In the genomic region with DNA sequence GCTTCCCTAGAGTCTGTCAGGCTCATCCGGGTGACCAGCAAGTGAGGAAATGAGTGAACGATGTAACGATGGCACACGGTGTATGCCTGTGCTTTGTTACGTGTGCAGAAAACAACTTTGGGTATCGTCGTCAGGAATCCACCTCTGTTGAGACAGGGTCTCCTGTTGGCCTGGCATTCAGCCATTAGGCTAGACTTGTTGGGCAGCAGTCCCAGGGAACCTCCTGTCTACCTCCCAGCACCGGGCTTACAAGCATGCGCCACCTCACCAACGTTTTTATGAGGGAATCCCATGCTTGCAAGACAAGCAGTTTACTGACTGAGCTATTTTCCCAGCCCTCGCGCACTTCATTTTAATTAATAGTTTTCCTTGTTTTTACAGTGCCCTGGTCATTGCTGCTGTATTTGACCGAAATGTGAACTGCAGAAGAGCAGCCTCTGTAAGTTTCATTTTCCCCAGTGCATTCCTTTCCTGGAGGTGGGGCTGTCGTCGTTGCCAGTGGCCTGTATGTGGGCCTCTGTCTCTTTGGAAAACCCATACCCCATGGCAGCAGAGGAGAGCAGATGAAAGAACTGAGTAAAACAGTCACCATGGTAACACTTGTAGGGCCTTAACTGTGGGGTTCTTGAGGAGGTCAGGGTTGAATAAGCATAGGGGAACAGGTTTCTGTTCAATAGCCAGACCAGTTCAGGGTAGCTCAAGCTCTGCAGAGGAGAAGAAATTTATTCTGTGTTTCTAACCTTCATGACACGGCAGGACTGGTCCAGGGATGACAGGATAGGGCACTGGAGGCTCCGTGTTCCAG, we compare ENCODE assay signal across 9 mouse cellular contexts. TPM values are rescaled to one million over a fixed set of nuclear protein-coding genes. Genes with fewer than 3 reads are reported as not detected.
A peak's percentile ranks its signal among the peaks of the same experiment; 100 is the strongest.
DNase-seq lines count a peak whose midpoint lies in the region; ATAC-seq and TF ChIP-seq lines count a peak whose summit lies in the region.
"Had no signal": no experiment of that assay in that cellular context is flagged by ENCODE, and none has a peak within 500 bp of the region (broad histone marks: within the 10 kb centered on the region; RNA-seq: fewer than 3 reads in every experiment).

No protein-coding gene starts in this region.

- no peaks in the 10 kb centered on the region for H3K36me3 ChIP-seq in lung, embryonic 14.5 days (ENCODE audit: insufficient read depth)
- no peaks in the 10 kb centered on the region for H3K36me3 ChIP-seq in limb, embryonic 13.5 days
- no peaks in the 10 kb centered on the region for H3K36me3 ChIP-seq in small intestine, adult 2 months (ENCODE audit: control insufficient read depth, insufficient read depth, low read length)

- H3K27me3 ChIP-seq in lung, embryonic 14.5 days (ENCODE audit: insufficient read depth, low read length), result no peaks in the 10 kb centered on the region
- H3K27me3 ChIP-seq in limb, embryonic 13.5 days, result no peaks in the 10 kb centered on the region
- no peaks in the 10 kb centered on the region for H3K27me3 ChIP-seq in small intestine, adult 2 months (ENCODE audit: control insufficient read depth, insufficient read depth, low read length)

- intact Hi-C loops in left cerebral cortex, adult 2 months (cut with DNase I), result no loop called here

- ATAC-seq in lung, embryonic 14.5 days (ENCODE audit: insufficient read depth), result peak; percentile 38; the same call in 1 of the 2 replicates
- 0 out of 2 replicates have a peak, but pooled peaks have one; percentile 8 for ATAC-seq in erythroid progenitor cell, adult 5-6 weeks (replicated peaks; ENCODE audit: low FRiP score, poor library complexity, severe bottlenecking)
- peak; percentile 68 for ATAC-seq in limb, embryonic 13.5 days (ENCODE audit: low FRiP score, low read depth)

- H3K4me1 ChIP-seq in lung, embryonic 14.5 days (ENCODE audit: insufficient read depth), result peaks cover 16% of the 10 kb centered on the region; the same call in 1 of the 2 replicates
- H3K4me1 ChIP-seq in limb, embryonic 13.5 days, result peaks cover 54% of the 10 kb centered on the region
- H3K4me1 ChIP-seq in small intestine, adult 2 months (ENCODE audit: control insufficient read depth, insufficient read depth, insufficient read length, low read length), result peaks cover 49% of the 10 kb centered on the region

- H3K9me3 ChIP-seq in lung, embryonic 14.5 days (ENCODE audit: low read depth, low read length), result no peaks in the 10 kb centered on the region
- H3K9me3 ChIP-seq in limb, embryonic 13.5 days, result no peaks in the 10 kb centered on the region

- 53% methylated on average over 17 of the region's 17 CpGs for WGBS in lung, embryonic 14.5 days
- 43% methylated on average over 17 of the region's 17 CpGs for WGBS in limb, embryonic 13.5 days
- 27% methylated on average over 17 of the region's 17 CpGs for WGBS in small intestine, adult 2 months

- TF ChIP-seq CTCF in lung, embryonic 14.5 days (IDR thresholded peaks at IDR 0.05; ENCODE audit: low read depth), result no peak
- no peak for TF ChIP-seq CTCF in small intestine, adult 2 months (IDR thresholded peaks at IDR 0.05; ENCODE audit: extremely low read depth, insufficient read length, insufficient replicate concordance, low read depth, low read length)
- no peak for TF ChIP-seq CTCF in left cerebral cortex, adult 2 months (IDR thresholded peaks at IDR 0.05)

- no peak overlapping the region for H3K9ac ChIP-seq in lung, embryonic 14.5 days
- H3K9ac ChIP-seq in limb, embryonic 13.5 days, result no peak overlapping the region

- H3K27ac ChIP-seq in lung, embryonic 14.5 days (ENCODE audit: low read depth), result peak overlapping the region; percentile 75
- peak overlapping the region; percentile 77 for H3K27ac ChIP-seq in limb, embryonic 13.5 days
- peak overlapping the region; percentile 85 for H3K27ac ChIP-seq in small intestine, adult 2 months (ENCODE audit: insufficient read depth, low read depth, low read length)
- no peak overlapping the region for H3K27ac ChIP-seq in left cerebral cortex, adult 2 months

- H3K4me3 ChIP-seq in lung, embryonic 14.5 days (ENCODE audit: low read depth, low read length), result no peak overlapping the region
- no peak overlapping the region for H3K4me3 ChIP-seq in limb, embryonic 13.5 days
- 0 out of 2 replicates have a peak overlapping the region, but pooled peaks have one; percentile 2 for H3K4me3 ChIP-seq in small intestine, adult 2 months (ENCODE audit: low read depth, low read length)
- no peak overlapping the region for H3K4me3 ChIP-seq in left cerebral cortex, adult 2 months
- H3K4me3 ChIP-seq: myocyte had no signal

- H3K4me2 ChIP-seq in lung, embryonic 14.5 days, result no peak overlapping the region
- peak overlapping the region; percentile 32 for H3K4me2 ChIP-seq in limb, embryonic 13.5 days (replicated peaks)

- TF ChIP-seq POLR2A in small intestine, adult 2 months (IDR thresholded peaks at IDR 0.05; ENCODE audit: low read depth, low read length), result no peak

- peak; percentile 44 for DNase-seq in lung, embryonic 14.5 days
- DNase-seq in lung, postnatal 10 days, result no peak
- DNase-seq in gastrocnemius, postnatal 25 days, result no peak
- DNase-seq in left cerebral cortex, adult 2 months (ENCODE audit: extremely low spot score in 1 of 2, low spot score in 2 of 2), result no peak
- no peak for DNase-seq in thymus, postnatal 4 days

RNA-seq across cellular contexts. Expression of a gene that starts 30.9 kb away (rescaled TPM):
- polyA plus RNA-seq in lung, embryonic 14.5 days (2014; fragmentation: Nextera tagmentation; extraction: Ambion mirVana), result 0.09 and 0.34 TPM in 2 replicates
- total RNA-seq in erythroid progenitor cell, adult 5-6 weeks (2015; ENCODE audit: low replicate concordance), result not detected in 2 replicates
- total RNA-seq in erythroid progenitor cell, adult 5-6 weeks (2017; ENCODE audit: low replicate concordance), result 1.4 TPM in 1 of 2 replicates, not detected in the other
- 4.2 and 5.4 TPM in 2 replicates for polyA plus RNA-seq in limb, embryonic 13.5 days (2015; fragmentation: Nextera tagmentation; extraction: Ambion mirVana)
- polyA plus RNA-seq in small intestine, adult 2 months (2012; rRNA removed), result 0.67 TPM in 1 of 2 replicates, not detected in the other
- under 1 TPM in 1 of 2 experiments, not detected in 1; 0.13 TPM for total RNA-seq in gastrocnemius, postnatal 25 days (2021)
- total RNA-seq in left cerebral cortex, adult 2 months (2021), result under 1 TPM; 0.09 to 0.16 TPM

Comparison
In these comparisons a context has a peak if more than half of its experiments do, and no peak if none do; other contexts are left out.
1. ATAC-seq: peak in every context shown above with its lines; median percentile 68 in limb, embryonic 13.5 days; 38 in lung, embryonic 14.5 days; 8 in erythroid progenitor cell, adult 5-6 weeks.